Mouse (Mus musculus) R1 (cell line): ENCODE results near the gene Tmem183a.

Experiments
- DNase-seq: peaks from one replicate; pipeline ENCODE4 v3.0.0-alpha.2; 2018; ENCODE audit warnings: low read depth, low spot score

The Tmem183a gene

GRCm38 (mm10) chr1:134361857-134362212 is at the start of gene Tmem183a:
Tmem183a (minus strand) TSS chr1:134361979.
- DNase-seq: peak; percentile 94

- DNase-seq: no peak
These were observed 46.3 kb upstream of the Tmem183a start for GRCm38 (mm10) chr1:134408080-134408479.

GRCm38 (mm10) chr1:134406414-134406771 is 44.6 kb upstream of the Tmem183a start:
- no peak for DNase-seq

GRCm38 (mm10) chr1:134405509-134406413 is 44.0 kb upstream of the Tmem183a start, which contains the start of gene Cyb5r1:
Cyb5r1 (plus strand) TSS chr1:134405559.
- peak; percentile 98 for DNase-seq

GRCm38 (mm10) chr1:134399735-134400134 is 38.0 kb upstream of the Tmem183a start:
- DNase-seq: peak; percentile 95

GRCm38 (mm10) chr1:134398210-134398609 is 36.4 kb upstream of the Tmem183a start:
- DNase-seq: no peak

- DNase-seq: no peak
These were observed 32.0 kb upstream of the Tmem183a start for GRCm38 (mm10) chr1:134393827-134394226.

GRCm38 (mm10) chr1:134385666-134386065 is 23.9 kb upstream of the Tmem183a start, which contains the start of gene 4933406M09Rik:
4933406M09Rik (plus strand) TSS chr1:134385940.
- DNase-seq: peak; percentile 52

GRCm38 (mm10) chr1:134385176-134385575 is 23.4 kb upstream of the Tmem183a start:
- DNase-seq: peak; percentile 71

GRCm38 (mm10) chr1:134384581-134384980 is 22.8 kb upstream of the Tmem183a start:
- DNase-seq: peak; percentile 95

GRCm38 (mm10) chr1:134381795-134382625 is 20.2 kb upstream of the Tmem183a start:
- DNase-seq: peak; percentile 96

GRCm38 (mm10) chr1:134381051-134381450 is 19.3 kb upstream of the Tmem183a start:
- DNase-seq: peak; percentile 58

- no peak for DNase-seq
These were observed 12.3 kb upstream of the Tmem183a start for GRCm38 (mm10) chr1:134374124-134374523.

- peak; percentile 73 for DNase-seq
These were observed 7.1 kb upstream of the Tmem183a start for GRCm38 (mm10) chr1:134368777-134369337.

GRCm38 (mm10) chr1:134365491-134365890 is 3.7 kb upstream of the Tmem183a start:
- DNase-seq: no peak

GRCm38 (mm10) chr1:134363194-134363593 is 1.4 kb upstream of the Tmem183a start:
- no peak for DNase-seq

- DNase-seq: no peak
These were observed 453 bp downstream of the Tmem183a start for GRCm38 (mm10) chr1:134361195-134361856.

- no peak for DNase-seq
These were observed 1.1 kb downstream of the Tmem183a start for GRCm38 (mm10) chr1:134360656-134361055.

GRCm38 (mm10) chr1:134357461-134357860 is 4.3 kb downstream of the Tmem183a start:
- no peak for DNase-seq

GRCm38 (mm10) chr1:134353326-134353725 is 8.5 kb downstream of the Tmem183a start:
- no peak for DNase-seq

GRCm38 (mm10) chr1:134347791-134348190 is 14.0 kb downstream of the Tmem183a start:
- DNase-seq: no peak
